Mouse (Mus musculus) kidney, adult 9 months (tissue): ENCODE measurements around the gene Flot1.

Experiments
- DNase-seq: peaks from one replicate; pipeline ENCODE4 v3.0.0; 2022

The Flot1 gene

GRCm38 (mm10) chr17:35869346-35870067 is 46.5 kb downstream of the Flot1 start:
- DNase-seq: no peak

GRCm38 (mm10) chr17:35870151-35870883 is 47.3 kb downstream of the Flot1 start:
- DNase-seq: peak; percentile 66

GRCm38 (mm10) chr17:35870884-35871696 is 48.1 kb downstream of the Flot1 start:
- DNase-seq: no peak

DNA sequence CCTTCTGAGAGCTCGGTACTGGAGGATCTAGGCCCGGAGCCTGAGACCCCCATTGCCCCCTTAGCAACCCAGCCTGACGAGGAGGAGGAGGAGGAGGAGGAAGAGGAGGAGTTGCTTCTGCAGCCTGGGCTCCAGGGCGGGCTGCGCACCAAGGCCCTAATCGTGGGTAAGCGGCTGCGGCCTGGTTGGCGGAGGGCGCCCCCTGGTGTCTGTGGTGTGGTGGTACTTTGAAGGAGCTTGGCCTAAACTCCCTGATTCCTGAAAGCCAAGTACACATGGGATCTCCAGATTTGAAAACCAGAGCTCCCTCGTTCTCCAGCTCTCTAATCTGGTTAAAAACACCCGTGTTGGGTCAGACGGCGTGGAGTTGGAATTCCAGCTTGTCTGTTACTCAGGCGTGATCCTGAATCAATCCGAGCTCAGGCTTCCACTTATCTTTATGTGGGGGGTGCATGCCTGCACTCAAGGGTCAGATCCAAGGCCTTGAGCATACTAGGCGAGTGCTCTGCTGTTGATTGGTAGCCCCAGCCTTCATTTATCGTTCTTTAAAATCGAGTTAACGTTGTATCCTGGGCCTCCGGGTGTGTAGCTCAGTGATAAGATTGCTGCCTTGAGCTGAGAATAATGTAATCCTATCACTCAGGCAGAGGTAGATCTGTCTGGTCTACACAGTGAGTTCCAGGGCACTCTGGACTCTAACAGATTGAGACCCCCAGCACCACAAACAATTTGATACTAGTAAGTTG is 50.9 kb downstream of the Flot1 start:
- DNase-seq: peak; percentile 86

GRCm38 (mm10) chr17:35874721-35875120 is 51.7 kb downstream of the Flot1 start:
- peak; percentile 46 for DNase-seq

DNA sequence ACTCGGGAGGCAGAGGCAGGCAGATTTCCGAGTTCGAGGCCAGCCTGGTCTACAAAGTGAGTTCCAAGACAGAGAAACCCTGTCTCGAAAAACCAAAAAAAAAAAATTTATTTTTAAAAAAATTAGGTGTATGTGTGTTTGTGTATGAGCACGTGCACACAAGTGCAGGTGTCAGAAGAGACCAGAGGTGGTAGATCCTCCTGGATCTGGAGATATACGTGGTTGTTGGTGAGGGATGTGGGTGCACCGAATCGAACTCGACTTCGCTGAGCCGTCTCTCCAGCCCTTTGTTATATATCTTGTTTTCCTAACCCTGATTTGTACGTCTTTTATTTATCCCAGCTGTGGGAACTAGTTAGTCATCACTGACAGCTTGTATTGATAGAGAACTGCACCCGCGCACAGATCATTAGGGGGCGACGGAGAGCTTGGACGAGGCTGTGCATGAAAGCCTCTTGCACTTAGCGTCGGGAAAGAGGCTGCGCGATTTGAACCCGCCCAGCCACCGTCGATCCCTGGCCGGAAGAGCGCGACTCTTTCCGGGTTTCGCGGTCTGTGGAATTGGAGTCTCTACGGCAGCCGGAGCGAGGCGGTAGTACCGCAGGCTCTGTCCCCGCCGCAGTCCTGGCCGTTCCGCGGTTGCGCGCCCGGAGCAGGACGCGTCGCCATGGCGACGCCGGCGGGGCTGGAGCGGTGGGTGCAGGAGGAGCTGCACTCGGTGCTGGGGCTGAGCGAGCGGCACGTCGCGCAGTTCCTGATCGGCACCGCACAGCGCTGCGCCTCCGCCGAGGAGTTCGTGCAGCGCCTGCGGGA is 56.4 kb downstream of the Flot1 start, which contains the start of gene Dhx16:
Dhx16 (plus strand) TSS at position 575 of the 813 bp plus-strand sequence.
- peak; percentile 97 for DNase-seq
